Mouse (Mus musculus): Measurements from ENCODE around the gene Tomm34. TPM values are rescaled to one million over a fixed set of nuclear protein-coding genes. Genes with fewer than 3 reads are reported as not detected.

The Tomm34 gene
- polyA plus RNA-seq, 1 experiment = 38.6 TPM

DNA sequence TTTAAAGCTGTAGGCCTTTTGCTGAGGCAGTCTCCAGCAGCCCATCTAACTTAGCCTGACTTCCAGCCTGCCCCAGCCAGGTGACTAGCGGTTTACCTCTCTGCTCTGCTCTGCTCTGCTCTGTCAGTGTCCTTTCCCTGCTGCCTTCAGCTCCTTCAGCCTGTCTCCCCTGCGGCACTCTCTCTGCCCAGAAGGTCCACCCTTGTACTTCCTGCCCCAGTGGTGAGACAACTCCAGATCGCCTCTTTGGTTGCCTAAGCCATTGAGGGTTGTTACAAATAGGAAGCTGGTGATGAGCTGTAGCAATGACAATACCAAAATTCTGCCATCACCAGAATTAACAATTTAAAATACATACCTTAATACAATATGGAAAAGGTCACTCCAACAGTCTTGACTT lies 60.0 kb downstream of the Tomm34 start:
- DNase-seq (ENCODE audit: low spot score) = no peak

- DNase-seq (ENCODE audit: low spot score) = no peak
Measured at GRCm38 (mm10) chr2:164010496-164010895, 60.5 kb downstream of the Tomm34 start.

DNA sequence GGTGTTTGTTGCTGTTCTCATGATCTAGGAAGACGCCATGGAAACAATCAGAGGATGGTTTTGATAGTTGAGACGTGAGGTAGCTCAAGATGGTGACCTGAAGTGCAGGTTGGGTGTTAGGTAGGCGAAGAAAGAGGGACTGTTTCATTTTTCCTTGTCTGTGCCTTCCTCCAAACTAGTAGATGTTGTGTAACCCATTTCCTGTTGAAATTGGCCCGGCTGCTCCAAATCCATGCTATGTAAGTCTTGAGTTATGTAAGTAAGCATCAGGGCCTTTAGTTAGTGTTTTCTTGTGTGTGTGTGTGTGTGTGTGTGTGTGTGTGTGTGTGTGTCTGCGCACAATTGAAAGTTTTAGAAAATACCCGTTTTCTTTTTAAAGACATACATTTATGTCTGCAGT lies 61.7 kb downstream of the Tomm34 start:
- DNase-seq (ENCODE audit: low spot score) = no peak

DNA sequence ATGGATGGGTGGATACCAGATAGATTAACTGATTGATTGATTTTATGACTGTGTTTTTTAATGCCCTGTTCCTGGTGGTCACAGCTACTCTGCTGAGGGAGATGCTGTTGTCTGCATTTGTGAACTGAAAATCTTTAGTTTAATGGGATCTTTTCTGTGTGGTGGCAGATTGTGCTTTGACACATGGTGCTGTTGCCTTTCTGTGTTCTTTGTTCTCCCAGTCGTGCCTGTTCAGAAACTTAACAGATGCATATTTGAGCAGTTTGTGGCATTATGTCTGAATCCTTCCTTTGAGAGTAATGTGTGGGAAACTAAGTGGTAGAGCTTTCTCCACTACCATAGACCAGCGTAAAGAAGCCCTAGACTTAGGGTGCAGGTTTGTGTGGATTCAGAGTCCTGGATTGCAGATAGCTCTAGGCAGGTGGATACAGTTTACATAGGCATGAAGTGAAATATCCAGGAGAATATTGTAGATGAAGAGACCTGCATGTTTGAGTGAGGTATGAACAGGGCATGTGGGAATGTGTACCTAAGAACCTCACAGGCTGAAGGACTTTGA lies 62.9 kb downstream of the Tomm34 start:
- no peak for DNase-seq (ENCODE audit: low spot score)

DNA sequence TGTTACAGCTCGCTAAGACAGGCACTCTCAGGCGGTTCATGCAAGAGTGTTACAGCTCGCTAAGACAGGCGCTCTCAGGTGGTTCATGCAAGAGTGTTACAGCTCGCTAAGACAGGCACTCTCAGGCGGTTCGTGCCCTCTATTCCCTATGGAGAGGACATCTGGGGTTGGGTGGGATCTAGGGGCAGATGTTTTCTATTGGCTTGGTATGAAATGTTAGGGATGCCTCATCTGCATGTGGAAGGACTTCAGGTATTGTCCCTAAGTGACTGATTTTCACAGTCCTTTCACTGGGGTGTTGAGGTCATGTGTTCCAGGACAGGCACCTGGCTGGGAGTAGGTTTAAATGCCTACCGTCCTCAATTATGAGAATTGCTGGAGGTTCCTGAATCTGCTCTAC lies 63.4 kb downstream of the Tomm34 start:
- no peak for DNase-seq (ENCODE audit: low spot score)

GRCm38 (mm10) chr2:164006932-164007331 lies 64.0 kb downstream of the Tomm34 start:
- DNase-seq (ENCODE audit: low spot score) = peak; percentile 44

DNA sequence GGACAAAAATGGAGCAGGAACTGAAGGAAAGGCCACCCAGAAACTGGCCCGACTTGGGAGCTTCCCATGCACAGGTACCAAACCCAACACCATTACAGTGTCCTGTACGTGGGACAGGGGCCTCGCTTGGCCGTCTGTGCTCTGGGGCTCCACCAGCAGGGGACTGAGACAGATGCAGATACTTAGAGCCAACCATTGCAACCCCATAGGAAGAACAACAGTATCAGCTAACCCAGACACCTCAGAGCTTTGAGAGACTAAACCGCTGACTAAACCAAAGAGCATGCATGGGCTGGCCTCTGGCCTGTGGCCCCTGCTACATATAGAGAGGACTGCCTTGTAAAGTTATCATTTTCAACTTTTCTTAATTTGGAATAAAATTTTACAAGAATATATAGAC lies 66.5 kb downstream of the Tomm34 start:
- DNase-seq (ENCODE audit: low spot score) = no peak

Other genes starting within 250 kb of the Tomm34 start
- gene Kcnk15, start 217.5 kb downstream of the Tomm34 start, polyA plus RNA-seq (2012; rRNA removed) = not detected in 2 replicates
- gene Rims4, start 152.5 kb downstream of the Tomm34 start, polyA plus RNA-seq (2012; rRNA removed) = 0.04 TPM in 2 replicates
- 134 and 158 TPM in 2 replicates for gene Ywhab, start 76.2 kb downstream of the Tomm34 start, polyA plus RNA-seq (2012; rRNA removed)
- gene Pabpc1l, start 45.7 kb downstream of the Tomm34 start, polyA plus RNA-seq (2012; rRNA removed) = 0.95 and 1.6 TPM in 2 replicates
- gene Stk4, start 847 bp downstream of the Tomm34 start, polyA plus RNA-seq (2012; rRNA removed) = 18.3 and 20.9 TPM in 2 replicates
- gene Kcns1, start 99.9 kb upstream of the Tomm34 start, polyA plus RNA-seq (2012; rRNA removed) = 0.03 TPM in 1 of 2 replicates, not detected in the other
- 0.03 TPM in 1 of 2 replicates, not detected in the other for gene Wfdc5, start 111.6 kb upstream of the Tomm34 start, polyA plus RNA-seq (2012; rRNA removed)
- gene Wfdc12, start 119.4 kb upstream of the Tomm34 start, polyA plus RNA-seq (2012; rRNA removed) = 0.10 and 0.11 TPM in 2 replicates
- gene Wfdc15a, start 129.0 kb upstream of the Tomm34 start, polyA plus RNA-seq (2012; rRNA removed) = not detected in 2 replicates
- 90.6 and 114 TPM in 2 replicates for gene Wfdc15b, start 150.5 kb upstream of the Tomm34 start, polyA plus RNA-seq (2012; rRNA removed)
- not detected in 2 replicates for gene Svs2, start 167.3 kb upstream of the Tomm34 start, polyA plus RNA-seq (2012; rRNA removed)
- not detected in 2 replicates for gene Svs3b, start 185.5 kb upstream of the Tomm34 start, polyA plus RNA-seq (2012; rRNA removed)
- gene Svs4, start 207.3 kb upstream of the Tomm34 start, polyA plus RNA-seq (2012; rRNA removed) = not detected in 2 replicates
- gene Svs3a, start 218.1 kb upstream of the Tomm34 start, polyA plus RNA-seq (2012; rRNA removed) = not detected in 2 replicates
- not detected in 2 replicates for gene Svs6, start 245.6 kb upstream of the Tomm34 start, polyA plus RNA-seq (2012; rRNA removed)